Mouse (Mus musculus): ENCODE measurements at regions not wholly inside any gene's neighbourhood (a gene's known extent, or its start where the extent isn't known, plus 50 kb on each side); places are given as distances from the start of the nearest gene placed in this dataset.
A peak's percentile ranks its signal among the peaks of the same experiment; 100 is the strongest.

- no peak for DNase-seq (ENCODE audit: extremely low read depth, low read depth, low spot score)
These were observed 82.1 kb upstream of the Nrip1 start for GRCm38 (mm10) chr16:76455499-76456299.

DNA sequence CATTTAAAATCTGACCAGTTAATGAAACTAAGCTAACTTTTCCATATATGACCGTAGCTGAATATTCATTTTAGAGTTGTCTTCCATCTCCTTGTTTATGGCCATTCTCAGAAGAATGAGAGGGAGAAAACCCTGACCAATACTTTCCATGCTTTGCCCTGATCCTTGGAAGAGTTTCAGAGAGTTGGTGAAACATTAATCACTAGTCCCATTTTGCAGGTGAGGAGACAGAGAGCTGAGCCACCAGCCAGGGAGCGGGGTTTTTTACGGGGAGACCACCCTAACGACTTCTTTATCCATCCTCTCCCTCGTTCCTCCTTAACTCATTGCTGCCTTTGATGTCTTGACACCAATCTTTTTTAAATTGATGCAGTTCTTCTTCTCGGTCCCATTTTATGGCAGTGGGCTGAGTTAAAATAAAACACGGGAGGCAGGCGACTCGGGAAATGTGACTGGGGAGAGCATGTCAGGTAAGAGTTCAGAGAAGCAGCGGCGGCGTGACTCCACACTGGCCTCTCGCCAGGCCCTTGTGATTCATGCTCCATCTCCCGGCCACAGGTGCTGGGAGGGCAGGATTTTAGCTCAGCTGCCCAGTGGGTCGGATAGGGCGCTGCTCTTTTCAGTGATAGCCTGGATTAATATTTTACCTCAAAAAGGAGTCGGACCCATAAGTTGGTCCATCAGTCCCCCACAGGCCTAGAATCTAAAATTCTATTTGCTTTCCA is 81.3 kb upstream of the Nrip1 start:
- no peak for DNase-seq (ENCODE audit: extremely low read depth, low read depth, low spot score)

GRCm38 (mm10) chr16:76453457-76454200 is 80.0 kb upstream of the Nrip1 start:
- no peak for DNase-seq (ENCODE audit: extremely low read depth, low read depth, low spot score)

DNA sequence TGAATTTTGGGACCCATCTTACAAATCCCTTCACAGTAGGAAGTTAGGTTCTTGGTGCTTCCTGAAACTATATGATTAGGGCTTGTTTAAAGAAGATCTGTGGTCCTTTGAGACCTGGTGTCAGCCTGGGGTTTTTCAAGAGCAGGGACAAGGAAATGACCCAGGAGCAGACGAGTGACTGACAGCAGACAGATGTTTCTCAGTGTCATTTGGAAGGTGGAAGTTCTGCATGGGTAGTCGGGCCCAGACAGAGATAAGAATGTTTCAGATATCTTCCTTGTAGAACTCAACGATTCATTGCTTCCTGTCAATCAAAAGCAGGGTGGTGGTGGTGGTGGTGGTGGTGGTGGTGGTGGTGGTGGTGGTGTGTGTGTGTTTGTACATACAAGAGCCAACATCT is 75.1 kb upstream of the Nrip1 start:
- no peak for DNase-seq (ENCODE audit: extremely low read depth, low read depth, low spot score)

DNA sequence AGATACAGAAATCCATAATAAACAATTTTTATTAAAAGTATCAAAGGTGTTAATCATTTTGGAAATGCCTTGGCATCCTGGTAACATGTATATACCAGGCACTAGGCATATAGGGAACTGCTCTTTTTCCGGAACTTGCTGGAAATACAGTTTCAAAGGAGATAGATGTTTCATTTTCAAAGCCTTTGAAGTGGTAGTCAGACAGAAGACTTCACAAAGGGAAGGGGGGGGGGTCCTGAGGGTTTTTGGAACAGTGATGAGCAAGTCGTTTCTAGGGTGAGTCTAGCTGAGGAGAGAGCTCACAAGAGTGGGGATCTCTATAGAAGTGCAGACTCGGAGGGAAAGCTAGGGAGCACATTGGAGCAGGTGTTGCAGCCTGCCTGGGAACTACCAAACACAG is 73.4 kb upstream of the Nrip1 start:
- no peak for DNase-seq (ENCODE audit: extremely low read depth, low read depth, low spot score)

- no peak for DNase-seq (ENCODE audit: extremely low read depth, low read depth, low spot score)
These were observed 71.0 kb upstream of the Nrip1 start for GRCm38 (mm10) chr16:76444668-76445067.

- no peak for DNase-seq (ENCODE audit: extremely low read depth, low read depth, low spot score)
These were observed 69.0 kb upstream of the Nrip1 start for GRCm38 (mm10) chr16:76442635-76443034.

DNA sequence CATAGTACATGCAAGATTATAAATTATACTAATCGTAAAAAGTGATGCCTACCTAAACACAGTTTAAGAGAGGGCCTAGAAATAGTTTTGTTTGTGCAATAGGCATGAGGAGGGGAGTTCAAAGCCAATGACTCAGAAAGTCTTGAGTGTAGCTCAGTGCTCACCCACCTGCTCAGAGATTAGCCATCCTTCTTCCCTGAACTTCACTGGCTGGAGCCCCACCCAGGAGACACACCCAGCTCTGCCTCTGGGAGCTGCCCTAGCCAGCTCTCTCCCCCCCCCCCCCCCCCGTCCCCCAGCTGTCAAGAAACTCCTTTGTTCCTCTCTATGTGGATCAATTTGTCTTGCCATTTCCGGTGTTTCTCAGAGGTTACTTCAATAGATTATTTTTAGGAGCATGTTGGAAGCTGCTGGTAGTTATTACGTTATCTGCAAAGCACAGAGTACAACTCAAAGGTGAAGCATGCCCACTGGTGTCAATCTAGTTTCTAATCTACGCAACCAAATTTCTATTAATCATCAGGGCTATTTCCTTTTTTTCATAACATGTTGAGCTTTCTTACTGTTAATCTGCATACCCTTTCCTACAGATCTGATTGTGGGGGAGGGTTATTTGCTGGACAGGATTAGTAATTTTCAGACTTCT is 68.3 kb upstream of the Nrip1 start:
- no peak for DNase-seq (ENCODE audit: extremely low read depth, low read depth, low spot score)

GRCm38 (mm10) chr16:76438093-76438883 is 64.7 kb upstream of the Nrip1 start:
- DNase-seq (ENCODE audit: extremely low read depth, low read depth, low spot score), result no peak

DNA sequence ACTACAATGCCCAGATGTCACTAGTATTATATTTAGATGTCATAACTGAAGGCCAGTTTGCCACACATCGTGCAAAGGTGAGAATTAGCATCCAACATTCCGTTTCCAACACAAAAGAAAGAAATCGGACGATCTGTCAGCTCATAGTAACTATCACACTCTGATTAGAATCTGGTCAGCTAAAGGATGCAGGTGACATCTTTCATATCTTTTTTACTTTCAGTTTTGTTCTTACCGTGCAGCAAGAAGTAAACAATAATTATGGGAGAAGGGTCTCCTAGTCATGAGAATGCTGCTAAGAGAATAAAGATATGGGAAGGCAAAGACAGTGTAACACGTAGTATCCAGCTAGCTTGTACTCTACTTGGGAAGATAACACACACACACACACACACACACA is 62.7 kb upstream of the Nrip1 start:
- DNase-seq (ENCODE audit: extremely low read depth, low read depth, low spot score), result no peak

GRCm38 (mm10) chr16:76433076-76433825 is 59.6 kb upstream of the Nrip1 start:
- DNase-seq (ENCODE audit: extremely low read depth, low read depth, low spot score), result no peak

GRCm38 (mm10) chr16:76432304-76432703 is 58.7 kb upstream of the Nrip1 start:
- peak; percentile 91 for DNase-seq (ENCODE audit: extremely low read depth, low read depth, low spot score)

DNA sequence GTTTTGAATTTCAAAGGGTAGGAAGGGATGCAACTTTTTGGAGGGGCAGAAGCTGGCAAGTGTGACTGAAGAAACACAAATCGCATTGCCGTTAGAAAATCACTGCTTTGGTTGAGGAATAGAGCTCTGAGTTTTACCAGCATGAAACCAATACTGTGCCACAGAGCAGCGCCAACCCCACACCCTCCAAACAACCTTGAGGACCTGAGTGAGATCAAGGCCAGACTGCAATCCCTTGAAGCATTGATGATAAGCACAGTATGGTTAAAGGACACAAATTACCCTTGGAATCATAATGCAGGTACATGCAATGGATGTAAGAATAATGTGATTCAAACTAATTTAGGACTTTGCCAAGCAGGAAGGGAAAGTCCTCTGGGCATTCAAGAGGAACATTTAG is 55.5 kb upstream of the Nrip1 start:
- no peak for DNase-seq (ENCODE audit: extremely low read depth, low read depth, low spot score)

GRCm38 (mm10) chr16:76423964-76424363 is 50.3 kb upstream of the Nrip1 start:
- peak; percentile 94 for DNase-seq (ENCODE audit: extremely low read depth, low read depth, low spot score)

Measured in fat pad, adult 2 months (tissue).